Comparison of ENCODE assay signal across 9 mouse cellular contexts in genomic region chr7:120124844-120125243, GRCm38 (mm10). TPM values are rescaled to one million over a fixed set of nuclear protein-coding genes. Genes with fewer than 3 reads are reported as not detected.
A peak's percentile ranks its signal among the peaks of the same experiment; 100 is the strongest.
DNase-seq lines count a peak whose midpoint lies in the region; ATAC-seq lines count a peak whose summit lies in the region.
"Had no signal": no experiment of that assay in that cellular context is flagged by ENCODE, and none has a peak within 500 bp of the region (broad histone marks: within the 10 kb centered on the region; RNA-seq: fewer than 3 reads in every experiment).

No protein-coding gene starts in this region.

- H3K4me1 ChIP-seq in hindbrain, embryonic 16.5 days (ENCODE audit: control insufficient read depth, insufficient read depth, low read depth, low read length): no peaks in the 10 kb centered on the region

- WGBS in hindbrain, embryonic 16.5 days: 0% methylated on average over 3 of the region's 3 CpGs

- H3K4me2 ChIP-seq in hindbrain, embryonic 16.5 days (ENCODE audit: low read length): no peak overlapping the region

- H3K27me3 ChIP-seq in hindbrain, embryonic 16.5 days (replicated peaks; ENCODE audit: control insufficient read depth, insufficient read depth, low read length): no peaks in the 10 kb centered on the region

- H3K36me3 ChIP-seq in hindbrain, embryonic 16.5 days (ENCODE audit: control insufficient read depth, insufficient read depth, low read length): no peaks in the 10 kb centered on the region

- ATAC-seq in hindbrain, embryonic 16.5 days: peak; percentile 96

- no peaks in the 10 kb centered on the region for H3K9me3 ChIP-seq in hindbrain, embryonic 16.5 days (ENCODE audit: control insufficient read depth, low read length)
- H3K9me3 ChIP-seq: megakaryocyte, embryonic 14.5 days had no signal

- H3K27ac ChIP-seq in hindbrain, embryonic 16.5 days (ENCODE audit: low read depth, low read length): no peak overlapping the region

- DNase-seq in ZHBTc4 (ENCODE audit: low read depth, low spot score): peak; percentile 68
- DNase-seq in cerebellum, postnatal 25 days: peak; percentile 65 to 73
- DNase-seq in gastrocnemius, adult 18-20 months (ENCODE audit: low spot score): peak; percentile 75
- DNase-seq in left cerebral cortex, adult 11 months (ENCODE audit: low spot score): peak; percentile 57
- DNase-seq in lung, postnatal 25 days (ENCODE audit: low spot score): peak; percentile 83
- DNase-seq in right cerebral cortex, adult 18-20 months: peak; percentile 68
- DNase-seq in c-Kit-positive CD71-positive TER-119-positive erythroid progenitor cells, embryonic 14.5 days (ENCODE audit: low spot score): no peak

- no peak overlapping the region for H3K9ac ChIP-seq in hindbrain, embryonic 16.5 days (ENCODE audit: low read depth, low read length)

- no peak overlapping the region for H3K4me3 ChIP-seq in hindbrain, embryonic 16.5 days (ENCODE audit: low read length)
- H3K4me3 ChIP-seq: megakaryocyte, embryonic 14.5 days had no signal

RNA-seq across cellular contexts. Expression of gene Zp2, which starts 20.2 kb away (rescaled TPM):
- under 1 TPM; 0.09 to 0.43 TPM for total RNA-seq in gastrocnemius, adult 18-20 months (2021)
- polyA plus RNA-seq in hindbrain, embryonic 16.5 days (2015; fragmentation: Nextera tagmentation; extraction: Ambion mirVana): not detected in 2 replicates

RNA-seq across cellular contexts. Expression of gene Tmem159, which starts 22.7 kb away (rescaled TPM):
- 10 to 100 TPM; 11.4 to 17.4 TPM for total RNA-seq in gastrocnemius, adult 18-20 months (2021)
- polyA plus RNA-seq in hindbrain, embryonic 16.5 days (2015; fragmentation: Nextera tagmentation; extraction: Ambion mirVana): 17.1 and 19.3 TPM in 2 replicates

RNA-seq across cellular contexts. Expression of gene Dnah3, which starts 29.8 kb away (rescaled TPM):
- under 1 TPM; 0.02 to 0.30 TPM for total RNA-seq in gastrocnemius, adult 18-20 months (2021)
- polyA plus RNA-seq in hindbrain, embryonic 16.5 days (2015; fragmentation: Nextera tagmentation; extraction: Ambion mirVana): 0.11 TPM in 1 of 2 replicates, not detected in the other

RNA-seq across cellular contexts. Expression of gene Anks4b, which starts 48.8 kb away (rescaled TPM):
- total RNA-seq in gastrocnemius, adult 18-20 months (2021): under 1 TPM; 0.09 to 0.11 TPM
- polyA plus RNA-seq in hindbrain, embryonic 16.5 days (2015; fragmentation: Nextera tagmentation; extraction: Ambion mirVana): not detected in 2 replicates
